Mouse (Mus musculus): Measurements from ENCODE around the gene Scaf8.
A peak's percentile ranks its signal among the peaks of the same experiment; 100 is the strongest.

DNA sequence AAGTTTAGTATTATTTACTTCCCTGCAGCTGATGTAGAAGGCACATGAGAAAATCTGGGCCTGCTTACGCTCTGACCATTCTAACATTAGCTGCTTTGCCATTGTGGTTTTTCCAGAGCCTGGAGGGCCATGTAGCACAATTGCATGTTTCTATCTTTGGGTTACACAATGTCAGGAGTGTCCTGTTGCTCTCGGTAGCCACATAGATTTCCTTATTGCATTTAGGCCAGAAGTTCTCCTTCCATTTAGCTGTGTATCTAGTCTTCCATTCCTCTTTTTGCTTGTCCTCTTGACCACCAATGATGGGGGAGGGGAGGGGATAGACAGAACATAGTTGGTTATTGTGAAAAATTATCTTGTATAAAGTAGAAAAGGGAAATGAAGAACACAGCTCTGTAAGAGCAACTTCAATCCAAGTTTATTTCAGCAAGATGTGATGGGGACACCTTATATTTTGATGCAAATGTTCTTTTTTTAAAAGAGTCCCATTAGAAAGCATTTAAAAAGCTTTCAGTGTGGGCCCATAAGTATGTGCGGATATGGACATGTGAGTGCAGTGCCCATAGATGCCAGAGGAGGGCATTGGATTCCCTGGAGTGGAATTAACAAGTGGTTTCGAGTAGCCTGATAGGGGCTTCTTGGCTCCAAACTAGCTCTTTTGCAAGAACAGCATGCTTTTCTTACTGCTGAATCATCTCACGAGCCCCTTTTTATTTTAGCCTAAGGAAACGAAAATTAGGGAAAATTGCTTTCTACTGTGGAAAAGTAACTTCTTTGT, 10.4 kb upstream of the Scaf8 start:
- TF ChIP-seq MYC (IDR thresholded peaks at IDR 0.05; ENCODE audit: low read depth, low read length) (no peak), CTCF (conservative IDR thresholded peaks at IDR 0.05 in 1 of 2, IDR thresholded peaks at IDR 0.05 in 1 of 2; ENCODE audit: low read depth in 2 of 2, low read length in 2 of 2) (peak in 1 of 2 experiments; percentile 22; a peak in 1 of 4 replicates), POLR2A (IDR thresholded peaks at IDR 0.05; ENCODE audit: low read depth, low read length) (no peak), CHD1 (IDR thresholded peaks at IDR 0.05; ENCODE audit: low read depth, low read length) (no peak), EP300 (IDR thresholded peaks at IDR 0.05; ENCODE audit: low read length) (no peak), JUND (conservative IDR thresholded peaks at IDR 0.05; ENCODE audit: low read depth, low read length) (no peak), MXI1 (IDR thresholded peaks at IDR 0.05; ENCODE audit: low read depth, low read length) (no peak), ZNF384 (IDR thresholded peaks at IDR 0.05; ENCODE audit: low read depth, low read length) (no peak), RCOR1 (conservative IDR thresholded peaks at IDR 0.05; ENCODE audit: low read depth, low read length) (no peak), ZC3H11A (IDR thresholded peaks at IDR 0.05; ENCODE audit: low read depth, low read length) (no peak), ZKSCAN1 (IDR thresholded peaks at IDR 0.05; ENCODE audit: borderline replicate concordance, low read depth, low read length) (no peak)
